Mouse (Mus musculus): ENCODE measurements at regions not wholly inside any gene's neighbourhood (a gene's known extent, or its start where the extent isn't known, plus 50 kb on each side); places are given as distances from the start of the nearest gene placed in this dataset.

DNA sequence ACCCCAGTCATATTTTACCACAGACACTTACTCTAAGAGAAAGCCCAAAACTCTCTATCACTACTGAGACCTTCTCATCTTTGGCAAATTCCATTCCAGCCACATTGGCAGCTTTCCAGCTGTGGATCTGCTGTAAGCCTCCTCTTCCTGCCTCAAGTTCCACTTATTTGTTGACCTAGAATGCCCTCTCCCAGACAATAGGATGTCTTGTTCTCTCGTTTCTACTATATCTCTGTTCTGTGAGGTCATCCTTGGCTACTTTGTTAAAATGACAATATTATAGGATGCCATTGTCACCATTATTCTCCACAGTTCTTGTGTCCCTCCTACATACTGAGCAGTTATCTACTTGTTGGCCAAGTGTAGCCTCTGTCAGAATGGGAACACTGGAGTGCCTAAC, 512.7 kb downstream of the Tmem38b start:
- Histone ChIP-seq H3ac (ENCODE audit: control insufficient read depth, insufficient read length) (no peak overlapping the region), H3K4me3 (no peak overlapping the region), H3K4me2 (ENCODE audit: low read depth) (no peak overlapping the region), H3K36me3 (ENCODE audit: control insufficient read depth, insufficient read depth) (no peaks in the 10 kb centered on the region), H3K27me3 (ENCODE audit: control insufficient read depth, insufficient read depth, insufficient read length) (no peaks in the 10 kb centered on the region), H3K79me2 (ENCODE audit: control insufficient read depth, insufficient read depth) (no peaks in the 10 kb centered on the region)
- TF ChIP-seq MYOD1 (IDR thresholded peaks at IDR 0.05; ENCODE audit: control insufficient read depth in 1 of 3, insufficient read length in 2 of 3, low read depth in 2 of 3) (no peak), TCF3 (IDR thresholded peaks at IDR 0.05; ENCODE audit: insufficient read length, low read depth) (no peak), E2F4 (IDR thresholded peaks at IDR 0.05; ENCODE audit: insufficient read depth) (no peak), MAX (IDR thresholded peaks at IDR 0.05; ENCODE audit: low read depth) (no peak), REST (IDR thresholded peaks at IDR 0.05; ENCODE audit: insufficient read depth, insufficient read length) (no peak), CEBPB (IDR thresholded peaks at IDR 0.05; ENCODE audit: insufficient read depth, poor library complexity, severe bottlenecking) (no peak), POLR2AphosphoS2 (IDR thresholded peaks at IDR 0.05; ENCODE audit: insufficient read length, low read depth) (no peak), MYOG (IDR thresholded peaks at IDR 0.05; ENCODE audit: control insufficient read depth in 1 of 3, insufficient read depth in 1 of 3, insufficient read length in 2 of 3, low read depth in 2 of 3) (no peak), POLR2A (IDR thresholded peaks at IDR 0.05; ENCODE audit: insufficient read length, low read depth) (no peak), TCF12 (IDR thresholded peaks at IDR 0.05; ENCODE audit: insufficient read depth, poor library complexity, severe bottlenecking) (no peak), USF1 (IDR thresholded peaks at IDR 0.05; ENCODE audit: low read depth) (no peak)

- no peaks in the 10 kb centered on the region for H3K36me3 ChIP-seq (ENCODE audit: control insufficient read depth, insufficient read depth)
- H3K79me2 ChIP-seq (ENCODE audit: control insufficient read depth, insufficient read depth): no peaks in the 10 kb centered on the region
- TF ChIP-seq USF1 (IDR thresholded peaks at IDR 0.05; ENCODE audit: low read depth) (no peak), SRF (IDR thresholded peaks at IDR 0.05; ENCODE audit: control insufficient read depth, insufficient read length, low read depth) (no peak), CEBPB (IDR thresholded peaks at IDR 0.05; ENCODE audit: insufficient read depth, poor library complexity, severe bottlenecking) (no peak), MYOG (IDR thresholded peaks at IDR 0.05; ENCODE audit: control insufficient read depth in 1 of 3, insufficient read depth in 1 of 3, insufficient read length in 2 of 3, low read depth in 2 of 3) (no peak), TCF3 (IDR thresholded peaks at IDR 0.05; ENCODE audit: insufficient read length, low read depth) (no peak), MAX (IDR thresholded peaks at IDR 0.05; ENCODE audit: low read depth) (no peak), TCF12 (IDR thresholded peaks at IDR 0.05; ENCODE audit: insufficient read depth, poor library complexity, severe bottlenecking) (no peak), POLR2A (IDR thresholded peaks at IDR 0.05; ENCODE audit: insufficient read length, low read depth) (no peak)
- H3K4me3 ChIP-seq: no peak overlapping the region
- H3K4me2 ChIP-seq (ENCODE audit: low read depth): no peak overlapping the region
- no peak overlapping the region for H3ac ChIP-seq (ENCODE audit: control insufficient read depth, insufficient read length)
- H3K27me3 ChIP-seq (ENCODE audit: control insufficient read depth, insufficient read depth, insufficient read length): no peaks in the 10 kb centered on the region
Measured at GRCm38 (mm10) chr4:54340106-54340505, 514.3 kb downstream of the Tmem38b start.

- H3K36me3 ChIP-seq (ENCODE audit: control insufficient read depth, insufficient read depth): no peaks in the 10 kb centered on the region
- no peak overlapping the region for H3K4me3 ChIP-seq
- no peak overlapping the region for H3ac ChIP-seq (ENCODE audit: control insufficient read depth, insufficient read length)
- H3K27me3 ChIP-seq (ENCODE audit: control insufficient read depth, insufficient read depth, insufficient read length): no peaks in the 10 kb centered on the region
- H3K79me2 ChIP-seq (ENCODE audit: control insufficient read depth, insufficient read depth): no peaks in the 10 kb centered on the region
- TF ChIP-seq SRF (IDR thresholded peaks at IDR 0.05; ENCODE audit: control insufficient read depth, insufficient read length, low read depth) (no peak), POLR2A (IDR thresholded peaks at IDR 0.05; ENCODE audit: insufficient read length, low read depth) (no peak), MYOG (IDR thresholded peaks at IDR 0.05; ENCODE audit: control insufficient read depth in 1 of 3, insufficient read depth in 1 of 3, insufficient read length in 2 of 3, low read depth in 2 of 3) (no peak), REST (IDR thresholded peaks at IDR 0.05; ENCODE audit: insufficient read depth, insufficient read length) (no peak), USF1 (IDR thresholded peaks at IDR 0.05; ENCODE audit: low read depth) (no peak), E2F4 (IDR thresholded peaks at IDR 0.05; ENCODE audit: insufficient read depth) (no peak), CEBPB (IDR thresholded peaks at IDR 0.05; ENCODE audit: insufficient read depth, poor library complexity, severe bottlenecking) (no peak), TCF3 (IDR thresholded peaks at IDR 0.05; ENCODE audit: insufficient read length, low read depth) (no peak), TCF12 (IDR thresholded peaks at IDR 0.05; ENCODE audit: insufficient read depth, poor library complexity, severe bottlenecking) (no peak), MAX (IDR thresholded peaks at IDR 0.05; ENCODE audit: low read depth) (no peak), POLR2AphosphoS2 (IDR thresholded peaks at IDR 0.05; ENCODE audit: insufficient read length, low read depth) (no peak)
- H3K4me2 ChIP-seq (ENCODE audit: low read depth): no peak overlapping the region
Measured at GRCm38 (mm10) chr4:54353657-54354390, 528.0 kb downstream of the Tmem38b start.

DNA sequence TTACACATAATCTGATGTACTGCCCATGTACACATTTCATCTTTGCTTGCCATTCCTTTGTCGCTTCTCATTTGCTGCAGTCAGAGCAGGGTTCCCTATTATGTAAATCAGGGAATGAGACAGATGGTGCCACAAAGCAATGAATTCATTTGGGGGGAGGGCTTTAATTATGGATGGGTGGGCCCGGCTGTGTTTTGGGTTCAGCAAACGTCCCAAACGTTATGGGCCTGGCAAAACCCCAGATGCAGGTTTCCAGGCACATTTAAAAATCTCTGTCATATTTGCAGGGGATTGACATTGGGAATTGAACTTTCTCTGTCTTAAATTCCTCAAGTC, 528.5 kb downstream of the Tmem38b start:
- Histone ChIP-seq H3K79me2 (ENCODE audit: control insufficient read depth, insufficient read depth) (no peaks in the 10 kb centered on the region), H3K4me2 (ENCODE audit: low read depth) (no peak overlapping the region), H3K36me3 (ENCODE audit: control insufficient read depth, insufficient read depth) (no peaks in the 10 kb centered on the region), H3ac (ENCODE audit: control insufficient read depth, insufficient read length) (no peak overlapping the region), H3K4me3 (no peak overlapping the region), H3K27me3 (ENCODE audit: control insufficient read depth, insufficient read depth, insufficient read length) (no peaks in the 10 kb centered on the region)
- no peak for TF ChIP-seq POLR2AphosphoS2 (IDR thresholded peaks at IDR 0.05; ENCODE audit: insufficient read length, low read depth)
- no peak for TF ChIP-seq USF1 (IDR thresholded peaks at IDR 0.05; ENCODE audit: low read depth)
- no peak for TF ChIP-seq REST (IDR thresholded peaks at IDR 0.05; ENCODE audit: insufficient read depth, insufficient read length)
- TF ChIP-seq MAX (IDR thresholded peaks at IDR 0.05; ENCODE audit: low read depth): no peak
- TF ChIP-seq E2F4 (IDR thresholded peaks at IDR 0.05; ENCODE audit: insufficient read depth): no peak
- no peak for TF ChIP-seq MYOG (IDR thresholded peaks at IDR 0.05; ENCODE audit: control insufficient read depth in 1 of 3, insufficient read depth in 1 of 3, insufficient read length in 2 of 3, low read depth in 2 of 3)
- no peak for TF ChIP-seq SRF (IDR thresholded peaks at IDR 0.05; ENCODE audit: control insufficient read depth, insufficient read length, low read depth)
- TF ChIP-seq CEBPB (IDR thresholded peaks at IDR 0.05; ENCODE audit: insufficient read depth, poor library complexity, severe bottlenecking): no peak
- no peak for TF ChIP-seq MYOD1 (IDR thresholded peaks at IDR 0.05; ENCODE audit: control insufficient read depth in 1 of 3, insufficient read length in 2 of 3, low read depth in 2 of 3)
- TF ChIP-seq TCF3 (IDR thresholded peaks at IDR 0.05; ENCODE audit: insufficient read length, low read depth): no peak
- TF ChIP-seq POLR2A (IDR thresholded peaks at IDR 0.05; ENCODE audit: insufficient read length, low read depth): no peak
- no peak for TF ChIP-seq TCF12 (IDR thresholded peaks at IDR 0.05; ENCODE audit: insufficient read depth, poor library complexity, severe bottlenecking)
